Mouse (Mus musculus) left cerebral cortex, adult 2 months (tissue): ENCODE data around the gene Tmx4. TPM values are rescaled to one million over a fixed set of nuclear protein-coding genes. Genes with fewer than 3 reads are reported as not detected.
A peak's percentile ranks its signal among the peaks of the same experiment; 100 is the strongest.
"Not testable (repeated sequence)": the region's sequence is repeated elsewhere in the genome, so short reads cannot be mapped to it uniquely, and the experiment has no call there.

ENCODE experiments used
- DNase-seq, 2 experiments: peaks; one replicate each; pipeline ENCODE4 v3.0.0; 2021 to 2022; ENCODE audit warnings: low spot score in 2 of 2, mixed read lengths in 1 of 2; ENCODE audit errors: extremely low spot score in 1 of 2
- H3K27ac ChIP-seq: fragments of 200-600 bp; 2 replicates; pipeline ENCODE4 v1.8.1; 2022
- H3K4me3 ChIP-seq: fragments of 200-600 bp; 2 replicates; pipeline ENCODE4 v1.8.1; 2022
- CTCF ChIP-seq: fragments of 200-600 bp; IDR thresholded peaks from 2 replicates; pipeline ENCODE4 v1.8.1; 2022; ENCODE audit warnings: antibody characterized with exemption, mild to moderate bottlenecking, moderate library complexity
- intact Hi-C: fragments of 180-260 bp; cut with DNase I; formaldehyde crosslinking; loops from one replicate; pipeline ENCODE4 v1.15.1; 2025
- total RNA-seq, 2 experiments: library from RNA; stranded (reverse); gene quantifications; 2 replicates each; pipeline ENCODE4 v1.2.3; 2021

The Tmx4 gene
- total RNA-seq, 2 experiments from 2014 or later = 169 to 185 TPM

DNA sequence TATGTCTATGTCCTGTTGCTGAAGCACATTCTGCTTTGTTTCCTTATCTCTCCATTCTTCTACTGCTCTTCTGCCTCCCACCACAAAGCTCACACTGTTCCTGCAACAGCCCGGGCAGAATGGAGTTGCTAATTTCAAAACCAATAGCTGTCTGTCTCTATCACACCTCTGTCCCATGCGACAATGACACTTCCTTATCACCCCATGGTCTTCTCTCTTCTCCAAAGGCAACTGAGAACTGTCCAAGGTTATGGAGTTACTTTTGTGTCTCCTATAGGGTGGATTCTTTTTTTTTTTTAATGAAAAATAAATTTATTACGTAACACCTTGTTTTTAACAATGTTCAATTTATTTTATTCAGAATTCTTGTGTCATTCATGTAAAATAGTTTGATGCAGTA lies 1.8 kb upstream of the Tmx4 start:
- intact Hi-C loops = no loop called here
- Histone ChIP-seq H3K4me3 (no peak overlapping the region), H3K27ac (peak overlapping the region; percentile 99; the same call in 1 of the 2 replicates)
- no peak for DNase-seq
- TF ChIP-seq CTCF = no peak

DNA sequence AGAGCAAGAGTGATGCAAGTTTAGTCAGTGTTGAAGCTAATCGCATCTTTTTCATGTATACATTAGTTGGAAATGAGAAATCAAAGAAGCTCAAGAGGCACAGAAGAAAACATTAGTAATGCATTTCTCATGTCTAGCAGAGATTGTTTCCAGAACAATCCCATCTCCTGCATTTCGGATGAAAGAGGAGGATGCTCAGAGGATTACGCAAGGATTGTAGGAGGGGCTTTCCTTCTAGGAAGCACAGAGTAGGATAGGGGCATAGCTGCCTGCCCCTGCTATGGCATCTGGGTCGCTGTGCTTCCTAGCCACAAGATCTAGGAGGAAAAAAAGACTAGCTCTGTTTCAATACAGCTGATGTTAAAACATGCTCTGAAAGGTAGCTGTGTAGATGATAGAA lies 1.2 kb upstream of the Tmx4 start:
- Histone ChIP-seq H3K4me3 (no peak overlapping the region), H3K27ac (peak overlapping the region; percentile 99)
- no peak for TF ChIP-seq CTCF
- DNase-seq = no peak
- intact Hi-C loops = no loop called here

DNA sequence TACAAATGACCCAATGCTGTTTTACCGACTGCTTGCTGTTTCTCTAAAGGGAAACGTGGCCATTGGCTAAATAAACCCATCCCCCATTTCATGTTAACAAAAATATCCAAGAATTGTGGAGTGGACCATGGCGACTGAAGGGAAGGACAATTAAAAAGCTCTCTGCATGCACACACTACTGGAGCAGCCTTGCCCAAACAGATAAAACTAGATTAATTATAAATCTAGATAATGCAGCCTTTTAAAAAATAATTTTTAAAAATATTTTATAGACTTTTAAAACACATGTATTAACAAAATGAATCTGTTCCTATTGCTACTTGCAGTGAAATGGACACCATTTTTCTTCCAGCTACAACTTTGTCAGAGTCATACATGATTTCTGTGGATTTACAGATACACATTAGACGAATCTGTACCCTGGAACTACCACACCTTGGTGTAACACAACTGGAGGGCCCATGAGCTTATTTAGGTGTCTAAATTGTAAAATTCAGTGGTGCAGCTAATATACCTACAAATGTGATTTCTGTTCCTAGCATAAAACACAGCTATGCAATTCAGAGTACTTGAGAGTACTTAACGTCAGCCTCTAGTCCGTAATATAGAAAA lies 462 bp upstream of the Tmx4 start:
- DNase-seq = no peak
- no peak for TF ChIP-seq CTCF
- Histone ChIP-seq H3K4me3 (peak overlapping the region; percentile 86), H3K27ac (peak overlapping the region; percentile 99)
- intact Hi-C loops = no loop called here

DNA sequence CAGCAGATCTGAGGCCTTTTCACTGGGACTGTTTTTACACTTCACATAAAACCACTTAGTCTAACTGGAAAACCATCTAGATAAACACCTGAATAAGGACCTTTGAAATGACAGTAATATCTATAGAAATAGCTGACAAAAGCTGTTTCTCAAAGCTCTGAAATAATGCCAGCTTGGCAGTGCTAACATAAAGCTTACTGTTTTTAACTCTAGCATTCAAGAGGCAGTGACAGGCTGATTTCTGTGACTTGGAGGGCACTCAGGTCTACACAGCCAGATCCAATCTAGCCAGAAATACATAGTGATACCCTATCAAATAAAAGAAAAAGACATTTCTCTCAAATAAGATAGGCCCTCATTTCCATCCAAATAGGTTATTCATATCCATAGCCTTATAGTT lies 1.6 kb downstream of the Tmx4 start:
- H3K4me3 ChIP-seq = peak overlapping the region; percentile 86
- intact Hi-C loops = no loop called here
- H3K27ac ChIP-seq = peak overlapping the region; percentile 99
- no peak for DNase-seq
- no peak for TF ChIP-seq CTCF

DNA sequence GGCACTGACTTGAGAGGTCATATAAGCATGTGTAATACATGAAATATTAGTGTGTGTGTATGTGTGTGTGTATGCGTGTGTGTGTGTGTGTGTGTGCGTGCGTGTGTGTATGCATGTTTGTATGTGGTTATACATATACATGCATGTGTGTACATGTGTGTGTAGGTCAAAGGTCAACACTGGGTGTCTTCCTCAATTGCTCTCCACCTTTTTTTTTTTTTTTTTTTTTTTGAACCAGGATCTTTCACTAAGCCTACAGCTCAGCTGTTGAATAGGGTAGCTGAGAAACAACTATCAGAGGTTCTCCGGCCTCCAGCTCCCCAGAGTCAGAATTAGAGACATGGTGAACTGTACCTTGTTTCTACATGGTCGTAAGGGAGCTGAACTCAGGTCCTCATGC lies 2.6 kb downstream of the Tmx4 start:
- no peak for TF ChIP-seq CTCF
- Histone ChIP-seq H3K27ac (no peak overlapping the region), H3K4me3 (peak overlapping the region; percentile 13; the same call in 1 of the 2 replicates)
- intact Hi-C loops = no loop called here
- DNase-seq = no peak

DNA sequence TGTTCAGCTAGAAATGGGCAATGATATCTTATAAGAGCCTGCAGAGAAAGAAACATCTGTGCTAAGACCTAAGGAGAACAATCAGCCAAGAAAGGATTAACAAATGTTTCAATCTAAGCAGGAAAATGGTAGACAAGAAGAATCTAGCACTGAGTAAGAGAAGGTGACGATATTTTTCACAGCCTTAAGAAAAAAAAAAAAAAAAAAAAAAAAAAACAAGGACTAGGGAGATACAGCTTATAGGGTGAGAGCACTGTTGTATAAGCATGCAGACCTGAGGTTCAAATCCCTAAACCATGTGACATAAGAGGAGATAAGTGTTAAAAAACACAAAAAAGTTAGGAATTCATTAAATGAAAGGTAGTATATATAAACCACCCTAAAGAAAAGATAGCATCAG lies 3.5 kb downstream of the Tmx4 start:
- Histone ChIP-seq H3K27ac (no peak overlapping the region), H3K4me3 (no peak overlapping the region)
- intact Hi-C loops = no loop called here
- no peak for DNase-seq
- no peak for TF ChIP-seq CTCF

DNA sequence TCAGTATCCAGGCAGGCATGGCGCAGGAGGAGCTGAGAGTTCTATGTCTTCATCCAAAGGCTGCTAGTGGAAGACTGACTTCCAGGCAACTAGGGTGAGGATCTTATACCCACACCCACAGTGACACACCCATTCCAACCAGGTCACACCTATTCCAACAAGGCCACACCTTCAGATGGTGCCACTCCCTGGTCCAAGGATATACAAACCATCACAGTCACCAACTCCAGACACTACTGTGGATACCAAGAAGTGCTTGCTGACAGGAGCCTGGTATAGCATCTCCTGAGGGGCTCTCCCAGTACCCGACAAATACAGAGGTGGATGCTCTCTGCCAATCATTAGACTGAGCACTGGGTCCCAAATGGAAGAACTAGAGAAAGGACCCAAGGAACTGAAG lies 15.4 kb downstream of the Tmx4 start:
- H3K27ac ChIP-seq, intact Hi-C loops, DNase-seq, H3K4me3 ChIP-seq: not testable (repeated sequence)

DNA sequence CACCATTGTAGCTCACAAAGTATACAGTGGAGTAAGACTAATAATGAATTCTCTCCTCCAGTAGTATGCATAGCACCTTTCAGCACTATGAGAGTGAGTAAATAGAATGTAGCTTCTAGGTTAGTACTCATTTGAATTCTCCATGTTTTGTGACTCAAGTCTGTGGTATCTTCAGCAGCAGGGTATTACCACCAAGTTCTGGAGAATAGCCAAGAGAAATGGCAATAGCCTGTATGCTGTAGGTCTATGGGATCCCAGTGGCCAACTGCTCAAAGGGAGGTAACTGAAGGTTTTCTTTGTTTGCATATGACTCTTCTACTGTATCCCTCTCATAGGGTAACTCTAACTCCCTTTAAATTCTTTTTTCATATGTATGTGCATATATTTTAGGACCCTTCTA lies 39.0 kb downstream of the Tmx4 start:
- intact Hi-C loops = no loop called here
- Histone ChIP-seq H3K4me3 (no peak overlapping the region), H3K27ac (no peak overlapping the region)
- DNase-seq = no peak
- TF ChIP-seq CTCF = no peak

DNA sequence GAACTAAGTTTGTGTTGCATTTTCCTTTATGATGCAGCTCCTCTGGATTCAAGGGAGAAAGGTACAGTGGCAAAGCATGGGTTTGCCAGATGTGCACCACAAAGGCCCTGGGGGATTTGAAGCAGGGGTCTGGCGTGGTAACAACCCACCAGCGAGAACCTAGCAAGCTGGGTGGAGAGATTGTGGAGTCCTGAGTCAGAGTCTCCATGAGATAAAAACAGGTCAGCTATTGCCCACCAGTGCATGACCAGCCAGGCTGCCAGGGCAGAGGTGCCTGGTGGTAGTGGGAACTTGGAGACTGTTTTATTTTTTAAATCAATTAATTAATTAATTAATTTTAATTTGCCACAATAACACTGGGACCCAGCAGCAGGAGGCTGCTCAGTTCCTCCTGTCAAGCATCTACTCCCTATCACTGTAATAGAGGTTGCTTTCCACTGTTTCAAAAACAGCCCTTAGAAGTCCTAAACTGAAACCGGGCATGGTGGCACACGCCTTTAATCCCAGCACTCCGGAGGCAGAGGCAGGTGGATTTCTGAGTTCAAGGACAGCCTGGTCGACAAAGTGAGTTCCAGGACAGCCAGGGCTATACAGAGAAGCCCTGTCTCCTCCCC lies 52.8 kb downstream of the Tmx4 start:
- intact Hi-C loops = no loop called here
- DNase-seq = no peak

DNA sequence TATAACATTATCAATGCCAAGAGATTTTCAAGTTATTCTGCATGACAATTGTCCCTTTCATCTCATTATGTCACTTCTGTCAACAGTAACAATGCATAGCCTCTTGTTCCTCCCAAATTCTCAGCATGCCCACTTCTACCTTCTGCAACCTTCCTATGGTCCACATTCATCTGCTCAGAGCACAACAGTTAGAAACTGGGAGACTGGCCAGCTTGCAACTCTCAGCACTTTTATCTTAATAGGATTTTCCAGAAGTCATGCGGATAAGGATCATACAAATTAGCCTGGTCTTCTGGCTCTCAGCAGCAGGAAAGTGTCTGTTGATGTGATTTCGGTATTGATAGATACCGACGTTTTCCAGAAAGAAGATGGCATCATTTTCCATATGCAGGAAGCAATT lies 58.7 kb downstream of the Tmx4 start:
- intact Hi-C loops = no loop called here

More for the DNA sequence above, 52.8 kb downstream of the Tmx4 start:
- no peak overlapping the region for H3K4me3 ChIP-seq
- H3K27ac ChIP-seq = no peak overlapping the region
- no peak for TF ChIP-seq CTCF

DNA sequence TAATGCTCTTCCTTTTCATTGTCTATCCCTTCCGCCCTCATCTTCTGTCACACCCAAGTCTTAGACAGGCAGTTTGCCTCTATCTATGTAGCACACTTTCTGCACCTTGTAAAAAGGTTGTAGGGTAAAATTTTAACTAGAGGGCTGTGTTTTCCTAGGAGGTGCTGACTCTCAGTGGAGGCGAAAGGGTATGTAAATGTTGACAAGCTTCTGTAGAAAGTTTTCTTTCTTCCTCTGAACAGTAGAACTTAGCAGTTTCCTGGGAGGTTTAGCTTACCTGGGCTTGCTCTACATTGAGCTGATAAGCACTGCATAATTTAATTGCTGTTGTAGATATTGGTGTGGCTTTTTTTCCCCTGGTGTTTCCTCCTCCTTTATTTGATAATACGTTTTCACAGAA lies 84.5 kb downstream of the Tmx4 start:
- no peak for DNase-seq
- no peak for TF ChIP-seq CTCF
- intact Hi-C loops = no loop called here
- Histone ChIP-seq H3K4me3 (no peak overlapping the region), H3K27ac (no peak overlapping the region)

More for the DNA sequence above, 58.7 kb downstream of the Tmx4 start:
- no peak overlapping the region for H3K4me3 ChIP-seq
- H3K27ac ChIP-seq = no peak overlapping the region
- no peak for TF ChIP-seq CTCF
- no peak for DNase-seq

DNA sequence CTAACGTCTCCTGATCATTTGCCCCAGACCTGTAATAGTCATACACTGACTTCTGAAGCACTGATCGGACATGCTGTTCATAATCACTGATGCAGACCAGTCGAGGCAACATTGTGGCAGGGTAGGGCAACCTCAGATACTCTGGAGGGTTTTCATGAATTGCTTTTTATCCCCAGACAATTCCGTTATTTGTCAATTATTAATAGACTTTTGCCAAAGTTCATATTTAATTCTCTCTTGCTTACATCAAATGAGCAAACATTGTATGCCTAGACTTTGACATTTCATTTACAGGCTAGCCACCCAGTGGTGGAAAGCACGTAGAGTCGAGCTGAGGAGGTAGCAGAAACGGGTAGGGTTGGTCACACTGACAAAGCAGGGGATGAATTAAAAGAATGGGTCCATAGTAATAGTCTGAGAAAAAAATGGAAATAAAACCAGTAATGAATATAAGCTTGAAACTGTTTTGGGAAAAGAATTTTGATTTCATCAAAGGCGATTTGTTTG lies 89.7 kb downstream of the Tmx4 start, which contains the start of gene Hao1:
Hao1 (minus strand) TSS at position 148 of the 507 bp plus-strand sequence.
- DNase-seq = no peak
- intact Hi-C loops = loop anchor here (5.0 kb wide), 1 partner anchor 123 kb away; no protein-coding TSS in a partner anchor
- TF ChIP-seq CTCF = no peak
- H3K4me3 ChIP-seq = no peak within 1 kb of the TSS
- H3K27ac ChIP-seq = no peak within 1 kb of the TSS

DNA sequence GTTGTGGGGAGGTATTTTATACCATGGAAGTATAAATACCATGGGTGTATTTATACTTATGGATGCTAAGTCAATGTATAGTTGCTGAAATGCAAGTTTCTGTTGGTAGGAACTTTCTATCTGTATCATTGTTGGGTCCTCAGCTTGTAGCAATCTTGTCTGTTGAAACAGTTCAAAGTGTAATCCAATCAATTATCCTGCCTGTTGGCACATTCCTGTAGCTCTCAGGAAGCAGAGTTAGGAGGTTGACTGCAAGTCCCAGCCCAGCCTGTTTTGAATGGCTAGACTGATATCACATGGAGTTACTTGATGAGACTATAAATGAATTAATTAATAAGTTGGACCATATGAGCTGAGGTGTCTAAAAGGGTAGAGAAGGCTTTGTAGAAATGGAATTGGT lies 91.6 kb downstream of the Tmx4 start:
- Histone ChIP-seq H3K27ac (no peak overlapping the region), H3K4me3 (no peak overlapping the region)
- TF ChIP-seq CTCF = no peak
- intact Hi-C loops = loop anchor here (5.0 kb wide), 1 partner anchor 125 kb away; no protein-coding TSS in a partner anchor
- DNase-seq = no peak
